Mouse (Mus musculus): Measurements from ENCODE around the gene AY761184. TPM values are rescaled to one million over a fixed set of nuclear protein-coding genes. Genes with fewer than 3 reads are reported as not detected.
"Not testable (repeated sequence)": the region's sequence is repeated elsewhere in the genome, so short reads cannot be mapped to it uniquely, and the experiment has no call there.

The AY761184 gene
- total RNA-seq (2014; fragmentation: Nextera tagmentation) = not detected in 2 replicates
- not detected in 2 replicates for total RNA-seq (2017)

GRCm38 (mm10) chr8:21703545-21703944 is at the start of gene AY761184:
AY761184 (minus strand) TSS chr8:21703645.
- not testable (repeated sequence) for ATAC-seq (replicated peaks; ENCODE audit: low FRiP score, low TSS enrichment, poor library complexity, severe bottlenecking)

DNA sequence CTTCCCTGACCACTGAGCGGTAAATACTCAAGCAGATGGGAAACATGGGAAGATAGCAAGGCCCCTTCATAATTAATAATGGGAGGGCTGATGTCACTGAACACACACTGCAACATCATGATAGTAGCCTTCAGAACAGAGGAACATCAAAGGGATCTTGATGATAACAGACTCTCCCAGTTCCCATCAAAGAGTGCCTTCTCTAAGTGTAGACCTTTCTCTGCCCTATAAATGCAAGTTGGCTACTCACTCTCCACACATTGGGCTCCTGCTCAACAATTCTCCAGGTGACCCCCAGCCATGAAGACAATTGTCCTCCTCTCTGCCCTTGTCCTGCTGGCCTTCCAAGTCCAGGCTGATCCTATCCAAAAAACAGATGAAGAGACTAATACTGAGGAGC is 37.9 kb downstream of the AY761184 start, which contains the start of gene Defa34:
Gene Defa34 (plus strand): TSS at position 301 of the 400 bp plus-strand sequence.
- not testable (repeated sequence) for ATAC-seq (replicated peaks; ENCODE audit: low FRiP score, low TSS enrichment, poor library complexity, severe bottlenecking)

- not testable (repeated sequence) for ATAC-seq (replicated peaks; ENCODE audit: low FRiP score, low TSS enrichment, poor library complexity, severe bottlenecking)
Measured at GRCm38 (mm10) chr8:21655480-21655879, 48.0 kb downstream of the AY761184 start, which contains the start of gene Defa17. Defa17 (plus strand) TSS chr8:21655780.

Other genes starting within 250 kb of the AY761184 start
- not detected in 2 replicates for gene Gm7849, start 247.1 kb downstream of the AY761184 start, total RNA-seq (2014; fragmentation: Nextera tagmentation)
- gene Gm7849, start 247.1 kb downstream of the AY761184 start, total RNA-seq (2017) = not detected in 2 replicates
- gene Defa20, start 194.4 kb downstream of the AY761184 start, total RNA-seq (2014; fragmentation: Nextera tagmentation) = not detected in 2 replicates
- not detected in 2 replicates for gene Defa20, start 194.4 kb downstream of the AY761184 start, total RNA-seq (2017)
- not detected in 2 replicates for gene Defa32, start 174.6 kb downstream of the AY761184 start, total RNA-seq (2014; fragmentation: Nextera tagmentation)
- not detected in 2 replicates for gene Defa32, start 174.6 kb downstream of the AY761184 start, total RNA-seq (2017)
- not detected in 2 replicates for gene Defa37, start 138.3 kb downstream of the AY761184 start, total RNA-seq (2014; fragmentation: Nextera tagmentation)
- gene Defa37, start 138.3 kb downstream of the AY761184 start, total RNA-seq (2017) = not detected in 2 replicates
- not detected in 2 replicates for gene Defa28, start 120.6 kb downstream of the AY761184 start, total RNA-seq (2014; fragmentation: Nextera tagmentation)
- gene Defa28, start 120.6 kb downstream of the AY761184 start, total RNA-seq (2017) = not detected in 2 replicates
- gene Gm7861, start 109.1 kb downstream of the AY761184 start, total RNA-seq (2014; fragmentation: Nextera tagmentation) = not detected in 2 replicates
- not detected in 2 replicates for gene Gm7861, start 109.1 kb downstream of the AY761184 start, total RNA-seq (2017)
- gene Defa26, start 85.5 kb downstream of the AY761184 start, total RNA-seq (2014; fragmentation: Nextera tagmentation) = not detected in 2 replicates
- gene Defa26, start 85.5 kb downstream of the AY761184 start, total RNA-seq (2017) = not detected in 2 replicates
- not detected in 2 replicates for gene Defa17, start 47.9 kb downstream of the AY761184 start, total RNA-seq (2014; fragmentation: Nextera tagmentation)
- gene Defa17, start 47.9 kb downstream of the AY761184 start, total RNA-seq (2017) = not detected in 2 replicates
- not detected in 2 replicates for gene Defa34, start 37.8 kb downstream of the AY761184 start, total RNA-seq (2014; fragmentation: Nextera tagmentation)
- not detected in 2 replicates for gene Defa34, start 37.8 kb downstream of the AY761184 start, total RNA-seq (2017)
- not detected in 2 replicates for gene Defa24, start 30.8 kb upstream of the AY761184 start, total RNA-seq (2014; fragmentation: Nextera tagmentation)
- not detected in 2 replicates for gene Defa24, start 30.8 kb upstream of the AY761184 start, total RNA-seq (2017)
- not detected in 2 replicates for gene Defb50, start 119.9 kb upstream of the AY761184 start, total RNA-seq (2014; fragmentation: Nextera tagmentation)
- gene Defb50, start 119.9 kb upstream of the AY761184 start, total RNA-seq (2017) = not detected in 2 replicates
- gene Defb2, start 136.3 kb upstream of the AY761184 start, total RNA-seq (2014; fragmentation: Nextera tagmentation) = not detected in 2 replicates
- not detected in 2 replicates for gene Defb2, start 136.3 kb upstream of the AY761184 start, total RNA-seq (2017)
- not detected in 2 replicates for gene Defb10, start 155.3 kb upstream of the AY761184 start, total RNA-seq (2014; fragmentation: Nextera tagmentation)
- not detected in 2 replicates for gene Defb10, start 155.3 kb upstream of the AY761184 start, total RNA-seq (2017)
- not detected in 2 replicates for gene Defb9, start 181.8 kb upstream of the AY761184 start, total RNA-seq (2014; fragmentation: Nextera tagmentation)
- gene Defb9, start 181.8 kb upstream of the AY761184 start, total RNA-seq (2017) = not detected in 2 replicates
- not detected in 2 replicates for gene Defb11, start 202.8 kb upstream of the AY761184 start, total RNA-seq (2014; fragmentation: Nextera tagmentation)
- gene Defb11, start 202.8 kb upstream of the AY761184 start, total RNA-seq (2017) = not detected in 2 replicates
- gene Defb15, start 229.1 kb upstream of the AY761184 start, total RNA-seq (2014; fragmentation: Nextera tagmentation) = not detected in 2 replicates
- not detected in 2 replicates for gene Defb15, start 229.1 kb upstream of the AY761184 start, total RNA-seq (2017)
- gene Defb35, start 234.7 kb upstream of the AY761184 start, total RNA-seq (2014; fragmentation: Nextera tagmentation) = not detected in 2 replicates
- not detected in 2 replicates for gene Defb35, start 234.7 kb upstream of the AY761184 start, total RNA-seq (2017)
- not detected in 2 replicates for gene Defb13, start 243.1 kb upstream of the AY761184 start, total RNA-seq (2014; fragmentation: Nextera tagmentation)
- gene Defb13, start 243.1 kb upstream of the AY761184 start, total RNA-seq (2017) = not detected in 2 replicates